Mouse (Mus musculus): ENCODE data around the gene Acap2. TPM values are rescaled to one million over a fixed set of nuclear protein-coding genes. Genes with fewer than 3 reads are reported as not detected.

Acap2 gene
- polyA plus RNA-seq, 1 experiment: 39.0 TPM

- Histone ChIP-seq H3K9me3 (replicated peaks; ENCODE audit: control insufficient read depth, insufficient read depth, low read length, poor library complexity, severe bottlenecking) (no peaks in the 10 kb centered on the region), H3K9ac (ENCODE audit: low read depth, poor library complexity, severe bottlenecking) (no peak overlapping the region), H3K4me1 (ENCODE audit: control insufficient read depth, insufficient read depth, low read length) (no peaks in the 10 kb centered on the region), H3K27me3 (ENCODE audit: control insufficient read depth, insufficient read depth, low read length, poor library complexity, severe bottlenecking) (peaks cover under 1% of the 10 kb centered on the region; the same call in 1 of the 2 replicates), H3K4me3 (ENCODE audit: low read depth, low read length) (no peak overlapping the region), H3K36me3 (ENCODE audit: control insufficient read depth, insufficient read depth, low read length, poor library complexity, severe bottlenecking) (no peaks in the 10 kb centered on the region), H3K27ac (ENCODE audit: insufficient read depth, low read length) (no peak overlapping the region)
- TF ChIP-seq CTCF (IDR thresholded peaks at IDR 0.05; ENCODE audit: low read depth, low read length) (no peak), EP300 (IDR thresholded peaks at IDR 0.05; ENCODE audit: insufficient read depth, low read depth, low read length) (no peak), POLR2A (IDR thresholded peaks at IDR 0.05; ENCODE audit: insufficient read depth, low read length) (no peak)
Measured at GRCm38 (mm10) chr16:31211503-31211902, 10.5 kb upstream of the Acap2 start.

DNA sequence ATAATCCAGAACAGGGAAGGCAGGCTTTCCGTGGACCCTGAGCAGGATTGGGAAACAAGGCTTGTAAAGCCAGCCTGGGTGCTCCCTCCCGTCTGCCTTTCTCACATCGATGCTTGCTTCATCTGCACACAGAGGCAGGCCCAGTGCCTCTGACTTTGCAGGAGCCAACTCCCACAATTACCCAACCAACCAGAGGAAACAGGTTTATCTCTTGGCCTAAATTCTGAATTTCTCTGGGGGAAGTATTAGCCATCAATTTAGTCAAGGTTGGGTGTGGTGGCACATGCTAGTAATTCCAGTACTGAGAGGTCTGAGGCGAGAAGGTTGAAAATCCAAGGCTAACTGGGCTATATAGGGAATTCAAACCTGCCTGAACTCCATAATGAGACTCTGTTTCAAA lies 9.4 kb upstream of the Acap2 start:
- Histone ChIP-seq H3K27me3 (ENCODE audit: control insufficient read depth, insufficient read depth, low read length, poor library complexity, severe bottlenecking) (peaks cover 1% of the 10 kb centered on the region; the same call in 1 of the 2 replicates), H3K9me3 (replicated peaks; ENCODE audit: control insufficient read depth, insufficient read depth, low read length, poor library complexity, severe bottlenecking) (no peaks in the 10 kb centered on the region)
- TF ChIP-seq EP300 (IDR thresholded peaks at IDR 0.05; ENCODE audit: insufficient read depth, low read depth, low read length): no peak
- no peak for TF ChIP-seq CTCF (IDR thresholded peaks at IDR 0.05; ENCODE audit: low read depth, low read length)
- no peak for TF ChIP-seq POLR2A (IDR thresholded peaks at IDR 0.05; ENCODE audit: insufficient read depth, low read length)

DNA sequence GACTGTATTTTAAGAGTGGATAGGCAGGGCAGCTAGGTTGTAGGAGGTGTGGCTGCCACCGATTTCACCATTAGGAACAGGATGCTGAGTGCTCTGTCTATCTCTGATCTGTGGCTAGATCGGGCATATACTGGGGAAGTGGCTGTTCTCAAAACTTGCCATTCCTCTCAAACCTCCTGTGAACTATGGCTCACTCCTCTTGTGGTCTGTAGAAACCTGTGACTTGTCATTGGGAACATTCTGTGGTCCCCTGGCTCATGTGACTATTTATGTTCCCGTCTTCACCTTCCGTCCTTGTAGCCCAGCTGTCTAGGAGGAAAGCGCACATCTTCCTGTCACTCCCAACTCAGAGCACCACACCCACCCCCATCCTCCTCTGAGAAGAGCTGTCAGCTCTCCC lies 8.9 kb upstream of the Acap2 start:
- H3K36me3 ChIP-seq (ENCODE audit: control insufficient read depth, insufficient read depth, low read length, poor library complexity, severe bottlenecking): no peaks in the 10 kb centered on the region
- TF ChIP-seq EP300 (IDR thresholded peaks at IDR 0.05; ENCODE audit: insufficient read depth, low read depth, low read length) (no peak), CTCF (IDR thresholded peaks at IDR 0.05; ENCODE audit: low read depth, low read length) (no peak), POLR2A (IDR thresholded peaks at IDR 0.05; ENCODE audit: insufficient read depth, low read length) (no peak)

More for the DNA sequence above, 9.4 kb upstream of the Acap2 start:
- Histone ChIP-seq H3K27ac (ENCODE audit: insufficient read depth, low read length) (no peak overlapping the region), H3K4me3 (ENCODE audit: low read depth, low read length) (no peak overlapping the region), H3K36me3 (ENCODE audit: control insufficient read depth, insufficient read depth, low read length, poor library complexity, severe bottlenecking) (no peaks in the 10 kb centered on the region), H3K9ac (ENCODE audit: low read depth, poor library complexity, severe bottlenecking) (no peak overlapping the region), H3K4me1 (ENCODE audit: control insufficient read depth, insufficient read depth, low read length) (no peaks in the 10 kb centered on the region)

DNA sequence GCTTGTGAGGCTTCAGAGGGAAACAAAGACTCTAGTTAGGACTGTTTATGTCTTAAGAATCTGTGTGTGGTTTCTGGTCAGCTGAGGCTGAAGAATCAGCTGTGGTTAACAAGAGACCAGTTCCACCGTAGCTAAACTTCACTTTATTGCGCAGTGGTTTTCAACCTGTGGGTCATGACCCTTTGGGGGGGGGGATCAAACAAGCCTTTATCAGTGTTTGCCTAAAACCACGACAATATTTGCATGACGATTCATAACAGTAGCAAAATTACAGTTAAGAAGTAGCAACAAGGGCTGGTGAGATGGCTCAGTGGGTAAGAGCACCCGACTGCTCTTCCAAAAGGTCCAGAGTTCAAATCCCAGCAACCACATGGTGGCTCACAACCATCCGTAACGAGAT lies 4.7 kb upstream of the Acap2 start:
- TF ChIP-seq CTCF (IDR thresholded peaks at IDR 0.05; ENCODE audit: low read depth, low read length): no peak
- TF ChIP-seq EP300 (IDR thresholded peaks at IDR 0.05; ENCODE audit: insufficient read depth, low read depth, low read length): no peak
- no peak for TF ChIP-seq POLR2A (IDR thresholded peaks at IDR 0.05; ENCODE audit: insufficient read depth, low read length)
- no peaks in the 10 kb centered on the region for H3K9me3 ChIP-seq (replicated peaks; ENCODE audit: control insufficient read depth, insufficient read depth, low read length, poor library complexity, severe bottlenecking)
- H3K4me3 ChIP-seq (ENCODE audit: low read depth, low read length): no peak overlapping the region

More for the DNA sequence above, 8.9 kb upstream of the Acap2 start:
- Histone ChIP-seq H3K9ac (ENCODE audit: low read depth, poor library complexity, severe bottlenecking) (no peak overlapping the region), H3K9me3 (replicated peaks; ENCODE audit: control insufficient read depth, insufficient read depth, low read length, poor library complexity, severe bottlenecking) (no peaks in the 10 kb centered on the region), H3K27ac (ENCODE audit: insufficient read depth, low read length) (no peak overlapping the region), H3K27me3 (ENCODE audit: control insufficient read depth, insufficient read depth, low read length, poor library complexity, severe bottlenecking) (peaks cover 1% of the 10 kb centered on the region; the same call in 1 of the 2 replicates), H3K4me1 (ENCODE audit: control insufficient read depth, insufficient read depth, low read length) (no peaks in the 10 kb centered on the region), H3K4me3 (ENCODE audit: low read depth, low read length) (no peak overlapping the region)

GRCm38 (mm10) chr16:31205187-31205586 lies 4.1 kb upstream of the Acap2 start:
- Histone ChIP-seq H3K4me3 (ENCODE audit: low read depth, low read length) (no peak overlapping the region), H3K9me3 (replicated peaks; ENCODE audit: control insufficient read depth, insufficient read depth, low read length, poor library complexity, severe bottlenecking) (no peaks in the 10 kb centered on the region), H3K4me1 (ENCODE audit: control insufficient read depth, insufficient read depth, low read length) (no peaks in the 10 kb centered on the region), H3K27ac (ENCODE audit: insufficient read depth, low read length) (no peak overlapping the region), H3K36me3 (ENCODE audit: control insufficient read depth, insufficient read depth, low read length, poor library complexity, severe bottlenecking) (no peaks in the 10 kb centered on the region), H3K9ac (ENCODE audit: low read depth, poor library complexity, severe bottlenecking) (no peak overlapping the region), H3K27me3 (ENCODE audit: control insufficient read depth, insufficient read depth, low read length, poor library complexity, severe bottlenecking) (peaks cover 1% of the 10 kb centered on the region; the same call in 1 of the 2 replicates)
- TF ChIP-seq POLR2A (IDR thresholded peaks at IDR 0.05; ENCODE audit: insufficient read depth, low read length) (no peak), EP300 (IDR thresholded peaks at IDR 0.05; ENCODE audit: insufficient read depth, low read depth, low read length) (no peak), CTCF (IDR thresholded peaks at IDR 0.05; ENCODE audit: low read depth, low read length) (no peak)

More for the DNA sequence above, 4.7 kb upstream of the Acap2 start:
- Histone ChIP-seq H3K36me3 (ENCODE audit: control insufficient read depth, insufficient read depth, low read length, poor library complexity, severe bottlenecking) (no peaks in the 10 kb centered on the region), H3K27me3 (ENCODE audit: control insufficient read depth, insufficient read depth, low read length, poor library complexity, severe bottlenecking) (peaks cover 1% of the 10 kb centered on the region; the same call in 1 of the 2 replicates), H3K4me1 (ENCODE audit: control insufficient read depth, insufficient read depth, low read length) (no peaks in the 10 kb centered on the region), H3K27ac (ENCODE audit: insufficient read depth, low read length) (no peak overlapping the region), H3K9ac (ENCODE audit: low read depth, poor library complexity, severe bottlenecking) (no peak overlapping the region)

- no peaks in the 10 kb centered on the region for H3K4me1 ChIP-seq (ENCODE audit: control insufficient read depth, insufficient read depth, low read length)
- TF ChIP-seq CTCF (IDR thresholded peaks at IDR 0.05; ENCODE audit: low read depth, low read length) (no peak), POLR2A (IDR thresholded peaks at IDR 0.05; ENCODE audit: insufficient read depth, low read length) (no peak), EP300 (IDR thresholded peaks at IDR 0.05; ENCODE audit: insufficient read depth, low read depth, low read length) (no peak)
- H3K27me3 ChIP-seq (ENCODE audit: control insufficient read depth, insufficient read depth, low read length, poor library complexity, severe bottlenecking): peaks cover 1% of the 10 kb centered on the region; the same call in 1 of the 2 replicates
- no peak overlapping the region for H3K27ac ChIP-seq (ENCODE audit: insufficient read depth, low read length)
- no peak overlapping the region for H3K4me3 ChIP-seq (ENCODE audit: low read depth, low read length)
- H3K36me3 ChIP-seq (ENCODE audit: control insufficient read depth, insufficient read depth, low read length, poor library complexity, severe bottlenecking): no peaks in the 10 kb centered on the region
- no peaks in the 10 kb centered on the region for H3K9me3 ChIP-seq (replicated peaks; ENCODE audit: control insufficient read depth, insufficient read depth, low read length, poor library complexity, severe bottlenecking)
- H3K9ac ChIP-seq (ENCODE audit: low read depth, poor library complexity, severe bottlenecking): no peak overlapping the region
Measured at GRCm38 (mm10) chr16:31204216-31204615, 3.2 kb upstream of the Acap2 start.
